ENCODE assay signal across 20 mouse cellular contexts in genomic region chr9:111474458-111474745, GRCm38 (mm10). TPM values are rescaled to one million over a fixed set of nuclear protein-coding genes. Genes with fewer than 3 reads are reported as not detected.
DNase-seq lines count a peak whose midpoint lies in the region; ATAC-seq and TF ChIP-seq lines count a peak whose summit lies in the region.
"Had no signal": no experiment of that assay in that cellular context is flagged by ENCODE, and none has a peak within 500 bp of the region (broad histone marks: within the 10 kb centered on the region; RNA-seq: fewer than 3 reads in every experiment).

No protein-coding gene starts in this region.

- peak; percentile 27; the same call in 1 of the 2 replicates for ATAC-seq in hindbrain, embryonic 12.5 days (ENCODE audit: low FRiP score)
- no peak for ATAC-seq in hindbrain, embryonic 16.5 days
- no peak for ATAC-seq in liver, embryonic 12.5 days
- ATAC-seq in hindbrain, embryonic 13.5 days (ENCODE audit: low FRiP score) = no peak
- ATAC-seq in neural tube, embryonic 13.5 days (ENCODE audit: low read depth) = no peak
- ATAC-seq: forebrain, embryonic 13.5 days; intestine, embryonic 15.5 days; lung, postnatal 0 days had no signal

- no peak for TF ChIP-seq POLR2A in liver, adult 2 months (IDR thresholded peaks at IDR 0.05; ENCODE audit: extremely low read depth, insufficient read depth, low read length)

- no peaks in the 10 kb centered on the region for H3K9me3 ChIP-seq in hindbrain, embryonic 12.5 days (replicated peaks)
- no peaks in the 10 kb centered on the region for H3K9me3 ChIP-seq in hindbrain, embryonic 16.5 days (ENCODE audit: control insufficient read depth, low read length)
- no peaks in the 10 kb centered on the region for H3K9me3 ChIP-seq in liver, embryonic 12.5 days (replicated peaks)
- H3K9me3 ChIP-seq in hindbrain, embryonic 13.5 days = no peaks in the 10 kb centered on the region
- H3K9me3 ChIP-seq in neural tube, embryonic 13.5 days = no peaks in the 10 kb centered on the region
- H3K9me3 ChIP-seq: embryonic facial prominence, embryonic 12.5 days; forebrain, embryonic 13.5 days; heart, embryonic 15.5 days; intestine, embryonic 15.5 days; liver, embryonic 15.5 days had no signal

- DNase-seq in liver, adult 2 months (ENCODE audit: extremely low read depth, low read depth, low spot score) = no peak
- DNase-seq in thymus, postnatal 14 days = no peak
- DNase-seq: B cell, adult 2 months; cerebellum, adult 8-10 months; gastrocnemius, postnatal 14 days; heart, postnatal 4 days; right cerebral cortex, postnatal 25 days; thymus, postnatal 4 days had no signal

- H3K79me2 ChIP-seq in liver, adult 2 months (ENCODE audit: control insufficient read depth, insufficient read depth, low read length) = peaks cover 6% of the 10 kb centered on the region; the same call in 1 of the 2 replicates

- 36% methylated on average over 3 of the region's 3 CpGs for WGBS in hindbrain, embryonic 12.5 days
- WGBS in hindbrain, embryonic 16.5 days = 48% methylated on average over 3 of the region's 3 CpGs
- 62% methylated on average over 3 of the region's 3 CpGs for WGBS in liver, adult 2 months
- 72% methylated on average over 3 of the region's 3 CpGs for WGBS in liver, embryonic 12.5 days (ENCODE audit: insufficient replicate concordance)
- whole genome bisulfite sequencing in hindbrain, embryonic 13.5 days = 28% methylated on average over 3 of the region's 3 CpGs
- WGBS in neural tube, embryonic 13.5 days = 12% methylated on average over 3 of the region's 3 CpGs

- H3K27me3 ChIP-seq in hindbrain, embryonic 12.5 days = no peaks in the 10 kb centered on the region
- no peaks in the 10 kb centered on the region for H3K27me3 ChIP-seq in hindbrain, embryonic 16.5 days (replicated peaks; ENCODE audit: control insufficient read depth, insufficient read depth, low read length)
- no peaks in the 10 kb centered on the region for H3K27me3 ChIP-seq in liver, adult 2 months (ENCODE audit: control insufficient read depth, insufficient read depth, low read length)
- H3K27me3 ChIP-seq in liver, embryonic 12.5 days (replicated peaks) = no peaks in the 10 kb centered on the region
- no peaks in the 10 kb centered on the region for H3K27me3 ChIP-seq in hindbrain, embryonic 13.5 days
- H3K27me3 ChIP-seq in neural tube, embryonic 13.5 days = no peaks in the 10 kb centered on the region
- H3K27me3 ChIP-seq: embryonic facial prominence, embryonic 12.5 days; forebrain, embryonic 13.5 days; heart, embryonic 15.5 days; intestine, embryonic 15.5 days; liver, embryonic 15.5 days had no signal

- no peak for TF ChIP-seq CTCF in liver, adult 2 months (IDR thresholded peaks at IDR 0.05; ENCODE audit: low read depth, low read length)

- H3K27ac ChIP-seq in hindbrain, embryonic 12.5 days = peak overlapping the region; percentile 44; the same call in 1 of the 2 replicates
- H3K27ac ChIP-seq in hindbrain, embryonic 16.5 days (ENCODE audit: low read depth, low read length) = no peak overlapping the region
- H3K27ac ChIP-seq in liver, adult 2 months (replicated peaks; ENCODE audit: insufficient read depth, low read depth, low read length) = peak overlapping the region; percentile 77
- no peak overlapping the region for H3K27ac ChIP-seq in liver, embryonic 12.5 days
- peak overlapping the region; percentile 55 for H3K27ac ChIP-seq in hindbrain, embryonic 13.5 days
- 0 out of 2 replicates have a peak overlapping the region, but pooled peaks have one; percentile 23 for H3K27ac ChIP-seq in neural tube, embryonic 13.5 days (replicated peaks)
- H3K27ac ChIP-seq: embryonic facial prominence, embryonic 12.5 days; heart, embryonic 15.5 days; intestine, embryonic 15.5 days; liver, embryonic 15.5 days had no signal

- peaks cover 10% of the 10 kb centered on the region for H3K4me1 ChIP-seq in hindbrain, embryonic 12.5 days
- peaks cover 18% of the 10 kb centered on the region for H3K4me1 ChIP-seq in hindbrain, embryonic 16.5 days (ENCODE audit: control insufficient read depth, insufficient read depth, low read depth, low read length)
- peaks cover 13% of the 10 kb centered on the region for H3K4me1 ChIP-seq in liver, adult 2 months (ENCODE audit: control insufficient read depth, insufficient read depth, low read length)
- H3K4me1 ChIP-seq in liver, embryonic 12.5 days = no peaks in the 10 kb centered on the region
- H3K4me1 ChIP-seq in hindbrain, embryonic 13.5 days (replicated peaks) = peaks cover 37% of the 10 kb centered on the region
- peaks cover 33% of the 10 kb centered on the region for H3K4me1 ChIP-seq in neural tube, embryonic 13.5 days (replicated peaks)
- H3K4me1 ChIP-seq: intestine, embryonic 15.5 days; liver, embryonic 15.5 days had no signal

- no peak overlapping the region for H3K4me2 ChIP-seq in hindbrain, embryonic 12.5 days (replicated peaks)
- H3K4me2 ChIP-seq in hindbrain, embryonic 16.5 days (ENCODE audit: low read length) = no peak overlapping the region
- H3K4me2 ChIP-seq in liver, embryonic 12.5 days = no peak overlapping the region
- no peak overlapping the region for H3K4me2 ChIP-seq in hindbrain, embryonic 13.5 days
- no peak overlapping the region for H3K4me2 ChIP-seq in neural tube, embryonic 13.5 days
- H3K4me2 ChIP-seq: embryonic facial prominence, embryonic 12.5 days; forebrain, embryonic 13.5 days; heart, embryonic 15.5 days; intestine, embryonic 15.5 days; liver, embryonic 15.5 days had no signal

- no peak overlapping the region for H3K4me3 ChIP-seq in hindbrain, embryonic 12.5 days
- no peak overlapping the region for H3K4me3 ChIP-seq in hindbrain, embryonic 16.5 days (ENCODE audit: low read length)
- no peak overlapping the region for H3K4me3 ChIP-seq in liver, adult 2 months (ENCODE audit: insufficient read depth, low read depth, low read length)
- no peak overlapping the region for H3K4me3 ChIP-seq in liver, embryonic 12.5 days
- no peak overlapping the region for H3K4me3 ChIP-seq in hindbrain, embryonic 13.5 days
- H3K4me3 ChIP-seq in neural tube, embryonic 13.5 days = no peak overlapping the region
- H3K4me3 ChIP-seq: embryonic facial prominence, embryonic 12.5 days; erythroblast, embryonic 14.5 days; forebrain, embryonic 13.5 days; heart, embryonic 15.5 days; intestine, embryonic 15.5 days; liver, embryonic 15.5 days had no signal

- H3K36me3 ChIP-seq in hindbrain, embryonic 12.5 days = no peaks in the 10 kb centered on the region
- no peaks in the 10 kb centered on the region for H3K36me3 ChIP-seq in hindbrain, embryonic 16.5 days (ENCODE audit: control insufficient read depth, insufficient read depth, low read length)
- H3K36me3 ChIP-seq in liver, adult 2 months (ENCODE audit: control insufficient read depth, insufficient read depth, low read length) = no peaks in the 10 kb centered on the region
- no peaks in the 10 kb centered on the region for H3K36me3 ChIP-seq in liver, embryonic 12.5 days
- no peaks in the 10 kb centered on the region for H3K36me3 ChIP-seq in hindbrain, embryonic 13.5 days
- H3K36me3 ChIP-seq in neural tube, embryonic 13.5 days = no peaks in the 10 kb centered on the region
- H3K36me3 ChIP-seq: embryonic facial prominence, embryonic 12.5 days; heart, embryonic 15.5 days; intestine, embryonic 15.5 days; liver, embryonic 15.5 days had no signal

- H3K9ac ChIP-seq in hindbrain, embryonic 12.5 days = no peak overlapping the region
- no peak overlapping the region for H3K9ac ChIP-seq in hindbrain, embryonic 16.5 days (ENCODE audit: low read depth, low read length)
- peak overlapping the region; percentile 17; the same call in 1 of the 2 replicates for H3K9ac ChIP-seq in liver, adult 2 months (ENCODE audit: low read depth, low read length)
- no peak overlapping the region for H3K9ac ChIP-seq in liver, embryonic 12.5 days
- H3K9ac ChIP-seq in hindbrain, embryonic 13.5 days = no peak overlapping the region
- H3K9ac ChIP-seq in neural tube, embryonic 13.5 days = 0 out of 2 replicates have a peak overlapping the region, but pooled peaks have one; percentile 17
- H3K9ac ChIP-seq: embryonic facial prominence, embryonic 12.5 days; forebrain, embryonic 13.5 days; heart, embryonic 15.5 days; intestine, embryonic 15.5 days; liver, embryonic 15.5 days had no signal

RNA-seq across cellular contexts. Expression of gene Dclk3, which starts 35.5 kb away (rescaled TPM):
- 1.8 and 2.7 TPM in 2 replicates for polyA plus RNA-seq in hindbrain, embryonic 12.5 days (2016; fragmentation: Nextera tagmentation; extraction: Ambion mirVana)
- 6.8 and 8.0 TPM in 2 replicates for polyA plus RNA-seq in hindbrain, embryonic 16.5 days (2015; fragmentation: Nextera tagmentation; extraction: Ambion mirVana)
- total RNA-seq in liver, adult 2 months (2014; rRNA removed) = 10.1 and 10.5 TPM in 2 replicates
- 4.3 and 4.8 TPM in 2 replicates for polyA plus RNA-seq in liver, adult 2 months (2012; rRNA removed)
- polyA plus RNA-seq in liver, embryonic 12.5 days (2016; fragmentation: Nextera tagmentation; extraction: Ambion mirVana) = 0.07 and 0.13 TPM in 2 replicates
- polyA plus RNA-seq in hindbrain, embryonic 13.5 days (2015; fragmentation: Nextera tagmentation; extraction: Ambion mirVana) = 4.4 and 4.9 TPM in 2 replicates
- polyA plus RNA-seq in neural tube, embryonic 13.5 days (2015; fragmentation: Nextera tagmentation; extraction: Ambion mirVana) = 10.8 and 13.8 TPM in 2 replicates
- polyA plus RNA-seq: erythroblast, embryonic 14.5 days; liver, embryonic 15.5 days had no signal

Comparison
In these comparisons a context has a peak if more than half of its experiments do, and no peak if none do; other contexts are left out.
1. H3K27ac ChIP-seq: peak in hindbrain, embryonic 12.5 days (single experiment), liver, adult 2 months (single experiment), hindbrain, embryonic 13.5 days (single experiment) and neural tube, embryonic 13.5 days (single experiment); none in hindbrain, embryonic 16.5 days (single experiment) and liver, embryonic 12.5 days (single experiment).
2. H3K9ac ChIP-seq: peak in liver, adult 2 months (single experiment) and neural tube, embryonic 13.5 days (single experiment); none in hindbrain, embryonic 12.5 days (single experiment), hindbrain, embryonic 16.5 days (single experiment), liver, embryonic 12.5 days (single experiment) and hindbrain, embryonic 13.5 days (single experiment).